Mouse (Mus musculus) liver, embryonic 14.5 days (tissue): ENCODE measurements around the gene Clcc1. TPM values are rescaled to one million over a fixed set of nuclear protein-coding genes. Genes with fewer than 3 reads are reported as not detected.

Experiments
- ATAC-seq: fragments of 200-750 bp; cut with Nextera tagmentation; 2 replicates; pipeline ENCODE4 v1.8.0; 2017; ENCODE audit warnings: moderate number of reproducible peaks, mild to moderate bottlenecking, moderate library complexity; ENCODE audit not compliant: insufficient read depth
- DNase-seq, 3 experiments: peaks; one replicate each; pipeline ENCODE4 v3.0.0-alpha.2; 2012 to 2013; ENCODE audit warnings: low read depth in 3 of 3, low spot score in 3 of 3
- H3K27ac ChIP-seq: fragments of 300-500 bp; sonication (generic); 2 replicates; pipeline ENCODE4 v1.5.1; 2014; ENCODE audit warnings: moderate library complexity, mild to moderate bottlenecking, control low read depth, inconsistent platforms
- H3K27me3 ChIP-seq: fragments of 300-500 bp; sonication (generic); 2 replicates; pipeline ENCODE4 v1.6.1; 2014; ENCODE audit warnings: mild to moderate bottlenecking, low read length, moderate library complexity; ENCODE audit not compliant: control insufficient read depth, insufficient read depth
- H3K36me3 ChIP-seq: fragments of 300-500 bp; sonication (generic); replicated peaks from 2 replicates; pipeline ENCODE4 v1.6.1; 2014; ENCODE audit warnings: low read depth; ENCODE audit not compliant: control insufficient read depth, insufficient read depth
- H3K4me1 ChIP-seq, 2 experiments: fragments of 200-500 bp in 1 of 2; fragments of 300-500 bp in 1 of 2; sonication (generic) in 1 of 2; replicated peaks; 2 replicates each; pipeline ENCODE4 v1.6.1; 2012 to 2014; ENCODE audit warnings: antibody characterized with exemption in 1 of 2, inconsistent platforms in 1 of 2, low read length in 1 of 2; ENCODE audit not compliant: control insufficient read depth in 2 of 2, insufficient read depth in 2 of 2
- H3K4me2 ChIP-seq: fragments of 300-500 bp; sonication (generic); 2 replicates; pipeline ENCODE4 v1.6.1; 2014; ENCODE audit warnings: low read depth, mild to moderate bottlenecking, control low read depth, moderate library complexity
- H3K4me3 ChIP-seq, 2 experiments: fragments of 200-500 bp in 1 of 2; fragments of 300-500 bp in 1 of 2; sonication (generic) in 1 of 2; 2 replicates each; pipeline ENCODE4 v1.5.1; 2012 to 2014; ENCODE audit warnings: low read depth in 2 of 2, low read length in 2 of 2, mild to moderate bottlenecking in 2 of 2, control low read depth in 1 of 2, inconsistent platforms in 1 of 2, moderate library complexity in 1 of 2; ENCODE audit not compliant: insufficient read depth in 1 of 2
- H3K9ac ChIP-seq: fragments of 300-500 bp; sonication (generic); replicated peaks from 2 replicates; pipeline ENCODE4 v1.6.1; 2014; ENCODE audit warnings: mild to moderate bottlenecking, control low read depth, moderate library complexity
- H3K9me3 ChIP-seq: fragments of 300-500 bp; sonication (generic); 2 replicates; pipeline ENCODE4 v1.6.1; 2016; ENCODE audit warnings: low read length, mixed read lengths; ENCODE audit not compliant: control insufficient read depth
- CTCF ChIP-seq: IDR thresholded peaks from 2 replicates; pipeline ENCODE4 v1.5.1; 2016; ENCODE audit warnings: antibody characterized with exemption, low read depth, control low read depth
- EP300 ChIP-seq: IDR thresholded peaks from 2 replicates; pipeline ENCODE4 v1.6.1; 2016; ENCODE audit warnings: antibody characterized with exemption, low read depth
- WGBS: fragments of 180-500 bp; shearing (Covaris S2); extraction: QIAGEN DNeasy Blood & Tissue Kit; methylation state at CpG from one replicate; pipeline ENCODE4 v1.1.7; 2014; ENCODE audit not compliant: insufficient replicate concordance; 5-methylcytosine and 5-hydroxymethylcytosine counted together
- polyA plus RNA-seq, 2 experiments: library from polyadenylated mRNA; depleted of rRNA in 1 of 2; stranded (reverse) in 1 of 2; unstranded in 1 of 2; fragments of >200 nt; fragmentation: Nextera tagmentation in 1 of 2; extraction: Ambion mirVana in 1 of 2; gene quantifications; 2 replicates each; pipeline versions ENCODE4 v1.2.1 to v1.2.3; 2012 to 2014

Clcc1 gene
- polyA plus RNA-seq (2012; rRNA removed) (17.7 and 22.7 TPM in 2 replicates), polyA plus RNA-seq (2014; fragmentation: Nextera tagmentation; extraction: Ambion mirVana) (38.5 and 45.7 TPM in 2 replicates)

DNA sequence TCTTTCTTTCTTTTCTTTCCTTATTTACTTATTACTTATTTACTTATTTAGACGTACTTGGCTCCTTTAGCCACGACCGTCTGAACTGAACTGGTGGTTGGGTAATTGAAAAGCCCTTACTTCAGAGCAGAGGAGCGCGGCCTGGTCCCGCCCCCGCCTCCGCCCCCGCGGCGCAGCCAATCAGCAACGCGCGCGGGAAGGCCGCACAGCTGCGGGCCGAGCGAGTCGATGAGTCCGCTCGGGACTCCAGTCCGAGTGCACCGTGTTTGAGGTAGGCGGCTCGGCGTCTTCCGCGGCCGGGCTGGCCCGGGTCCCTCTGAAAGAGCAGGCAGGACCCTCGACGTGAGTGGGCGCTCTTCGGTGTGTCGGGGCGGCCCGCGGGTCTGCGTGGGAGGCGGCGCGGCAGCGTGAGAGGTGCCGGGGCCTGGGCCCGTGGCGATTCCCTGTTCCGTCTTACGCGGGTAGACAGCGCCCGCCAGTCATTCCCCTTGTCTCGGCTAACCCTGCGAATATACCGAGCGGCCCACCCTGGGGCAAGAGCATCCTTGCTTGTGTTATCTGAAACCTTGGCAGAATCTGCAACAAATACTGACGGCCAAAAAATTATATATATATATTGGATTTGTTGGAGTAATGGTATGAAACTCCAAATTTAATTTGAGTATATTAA, at the start of gene Clcc1:
Gene Clcc1, plus strand, starts transcription at position 204 of the 670 bp plus-strand sequence.
- TF ChIP-seq CTCF (no peak), EP300 (no peak)
- Histone ChIP-seq H3K36me3 (no peaks in the 10 kb centered on the region), H3K4me3 (peak within 1 kb of the TSS; percentile 72 to 82), H3K4me1 (peaks cover 10 to 11% of the 10 kb centered on the region in 2 experiments), H3K4me2 (peak within 1 kb of the TSS; percentile 80), H3K27me3 (no peaks in the 10 kb centered on the region), H3K27ac (peak within 1 kb of the TSS; percentile 45), H3K9me3 (no peaks in the 10 kb centered on the region), H3K9ac (peak within 1 kb of the TSS; percentile 88)
- under 1% methylated on average over 56 of the region's 57 CpGs for WGBS
- peak; percentile 83 to 85 (median 84) for DNase-seq
- ATAC-seq: peak; percentile 97

DNA sequence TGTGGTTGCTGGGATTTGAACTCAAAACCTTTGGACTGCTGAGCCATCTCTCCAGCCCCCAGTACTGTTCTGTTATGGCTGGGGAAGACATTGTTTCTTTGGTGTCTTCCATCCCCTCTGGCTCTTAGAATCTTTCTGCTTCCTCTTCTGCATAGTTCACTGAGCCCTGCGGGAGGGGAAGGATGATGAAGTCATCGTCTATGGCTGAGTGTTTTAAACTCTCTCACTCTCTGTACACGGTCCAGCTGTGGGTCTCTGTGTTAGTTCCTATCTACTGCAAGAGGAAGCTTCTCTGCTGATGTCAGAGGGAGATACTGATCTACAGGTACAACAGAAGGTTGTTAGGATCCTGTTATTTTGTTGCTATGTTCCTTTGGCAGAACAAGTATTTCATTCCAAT, 44.8 kb upstream of the Clcc1 start:
- 18% methylated on average over 3 of the region's 3 CpGs for WGBS
- Histone ChIP-seq H3K4me3 (no peak overlapping the region), H3K9ac (no peak overlapping the region), H3K9me3 (no peaks in the 10 kb centered on the region), H3K4me1 (no peaks in the 10 kb centered on the region), H3K27me3 (no peaks in the 10 kb centered on the region), H3K27ac (no peak overlapping the region), H3K4me2 (no peak overlapping the region), H3K36me3 (no peaks in the 10 kb centered on the region)
- no peak for DNase-seq
- TF ChIP-seq CTCF (no peak), EP300 (no peak)
- no peak for ATAC-seq

DNA sequence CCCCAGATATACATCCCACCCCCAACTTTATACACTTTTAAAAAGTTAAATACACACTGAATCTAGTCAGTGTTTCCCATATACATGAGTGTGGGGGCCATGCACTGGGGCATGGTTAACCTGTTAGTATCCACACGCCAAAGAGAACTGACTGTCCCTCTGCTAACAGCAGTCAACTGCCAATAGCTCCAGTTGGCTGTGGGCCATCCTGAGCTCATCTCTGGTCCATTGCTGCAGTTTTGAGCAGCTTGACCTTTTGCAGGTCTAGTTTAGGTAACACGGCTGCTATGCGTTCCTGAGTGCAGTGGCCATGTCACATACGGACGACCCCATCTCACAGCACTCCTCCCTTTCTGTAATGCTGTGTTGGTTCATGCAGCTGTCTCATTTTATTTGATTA, 19.0 kb upstream of the Clcc1 start:
- WGBS: 79% methylated on average over 5 of the region's 5 CpGs
- Histone ChIP-seq H3K9me3 (no peaks in the 10 kb centered on the region), H3K9ac (no peak overlapping the region), H3K36me3 (no peaks in the 10 kb centered on the region), H3K4me3 (no peak overlapping the region), H3K27me3 (no peaks in the 10 kb centered on the region), H3K27ac (no peak overlapping the region), H3K4me1 (no peaks in the 10 kb centered on the region), H3K4me2 (no peak overlapping the region)
- ATAC-seq (no peak), DNase-seq (no peak)
- TF ChIP-seq CTCF (no peak), EP300 (no peak)

DNA sequence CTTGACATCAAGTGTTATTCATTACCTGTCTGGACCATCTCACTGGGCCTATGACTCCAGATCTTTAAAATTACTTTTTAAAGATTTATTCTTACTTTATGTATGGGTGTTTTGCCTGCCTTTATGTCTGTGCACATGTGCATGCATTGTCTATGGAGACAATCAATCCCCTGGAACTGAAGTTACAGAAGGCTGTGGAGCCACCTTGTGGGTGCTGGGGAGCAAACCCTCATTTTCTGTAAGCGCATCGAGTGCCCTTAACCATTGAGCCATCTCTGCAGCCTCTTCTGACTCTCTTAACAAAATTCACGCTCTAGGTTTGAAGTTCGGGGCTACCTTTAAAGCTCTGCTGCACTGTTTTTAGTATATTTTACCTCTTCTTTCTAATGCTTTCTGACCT, 14.3 kb upstream of the Clcc1 start:
- Histone ChIP-seq H3K27me3 (no peaks in the 10 kb centered on the region), H3K27ac (no peak overlapping the region), H3K36me3 (no peaks in the 10 kb centered on the region), H3K4me3 (no peak overlapping the region), H3K9me3 (no peaks in the 10 kb centered on the region), H3K9ac (no peak overlapping the region), H3K4me1 (no peaks in the 10 kb centered on the region), H3K4me2 (no peak overlapping the region)
- TF ChIP-seq CTCF (peak; percentile 43), EP300 (no peak)
- 68% methylated on average over 4 of the region's 4 CpGs for WGBS
- no peak for DNase-seq
- ATAC-seq: no peak

DNA sequence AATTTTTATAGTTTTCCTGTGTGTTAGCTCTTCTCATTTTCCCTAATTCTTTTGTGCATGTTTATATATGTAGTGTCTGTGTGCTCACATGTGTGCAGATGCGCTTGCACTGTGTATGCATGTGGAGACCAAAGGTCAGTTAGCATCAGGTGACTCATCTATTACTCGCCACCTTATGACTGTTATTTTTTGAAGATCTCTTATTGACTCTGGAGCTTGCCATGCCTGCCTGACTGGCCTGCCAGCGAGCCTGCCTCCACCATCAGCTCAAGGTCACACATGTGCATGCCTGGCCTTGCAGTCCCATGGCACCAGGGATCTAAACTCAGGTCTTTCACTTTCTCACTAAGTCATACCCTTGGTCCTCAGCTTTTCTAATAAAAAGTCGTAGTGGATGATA, 12.7 kb upstream of the Clcc1 start:
- 68% methylated on average over 4 of the region's 4 CpGs for WGBS
- DNase-seq (no peak), ATAC-seq (no peak)
- no peaks in the 10 kb centered on the region for H3K27me3 ChIP-seq
- TF ChIP-seq CTCF (no peak), EP300 (no peak)
- no peaks in the 10 kb centered on the region for H3K4me1 ChIP-seq
- H3K4me2 ChIP-seq: no peak overlapping the region
- H3K36me3 ChIP-seq: no peaks in the 10 kb centered on the region
- no peak overlapping the region for H3K4me3 ChIP-seq
- no peak overlapping the region for H3K9ac ChIP-seq
- H3K27ac ChIP-seq: no peak overlapping the region
- H3K9me3 ChIP-seq: no peaks in the 10 kb centered on the region
